Mouse (Mus musculus) olfactory bulb, adult 2 months (tissue): Measurements from ENCODE around the gene Ilf2.

ENCODE experiments used
- CTCF ChIP-seq: fragments of 200-500 bp; IDR thresholded peaks from 2 replicates; pipeline ENCODE4 v1.5.1; 2012; ENCODE audit warnings: low read depth, mild to moderate bottlenecking, low read length, moderate library complexity; ENCODE audit not compliant: insufficient read depth
- POLR2A ChIP-seq: fragments of 200-500 bp; IDR thresholded peaks from 2 replicates; pipeline ENCODE4 v1.6.1; 2012; ENCODE audit warnings: mild to moderate bottlenecking, low read depth, low read length, moderate library complexity; ENCODE audit not compliant: insufficient read depth

DNA sequence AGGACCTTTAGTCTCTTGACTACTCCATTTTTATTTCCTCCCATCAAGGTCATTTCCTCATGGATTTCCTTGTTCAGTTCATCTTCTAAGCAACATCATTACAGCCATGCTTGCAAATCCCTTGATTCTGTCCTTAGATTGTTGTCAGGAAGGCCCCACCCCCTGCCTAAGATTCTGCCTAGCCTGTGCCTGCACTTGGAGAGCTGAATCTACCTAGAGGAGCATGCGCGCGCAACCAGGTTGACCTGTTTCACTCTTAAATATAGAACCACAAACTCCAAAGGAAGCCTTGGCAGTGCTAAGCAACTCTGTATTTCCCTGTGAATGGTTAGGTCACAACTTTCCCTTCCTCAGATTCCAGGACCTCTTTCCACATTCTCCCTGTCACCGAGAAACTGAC, 41.8 kb downstream of the Ilf2 start:
- TF ChIP-seq POLR2A: no peak
- TF ChIP-seq CTCF: no peak
